Mouse (Mus musculus): ENCODE results near the gene Dtx1. TPM values are rescaled to one million over a fixed set of nuclear protein-coding genes. Genes with fewer than 3 reads are reported as not detected.

The Dtx1 gene
- polyA plus RNA-seq, 1 experiment from 2014 or later: 1.7 TPM

DNA sequence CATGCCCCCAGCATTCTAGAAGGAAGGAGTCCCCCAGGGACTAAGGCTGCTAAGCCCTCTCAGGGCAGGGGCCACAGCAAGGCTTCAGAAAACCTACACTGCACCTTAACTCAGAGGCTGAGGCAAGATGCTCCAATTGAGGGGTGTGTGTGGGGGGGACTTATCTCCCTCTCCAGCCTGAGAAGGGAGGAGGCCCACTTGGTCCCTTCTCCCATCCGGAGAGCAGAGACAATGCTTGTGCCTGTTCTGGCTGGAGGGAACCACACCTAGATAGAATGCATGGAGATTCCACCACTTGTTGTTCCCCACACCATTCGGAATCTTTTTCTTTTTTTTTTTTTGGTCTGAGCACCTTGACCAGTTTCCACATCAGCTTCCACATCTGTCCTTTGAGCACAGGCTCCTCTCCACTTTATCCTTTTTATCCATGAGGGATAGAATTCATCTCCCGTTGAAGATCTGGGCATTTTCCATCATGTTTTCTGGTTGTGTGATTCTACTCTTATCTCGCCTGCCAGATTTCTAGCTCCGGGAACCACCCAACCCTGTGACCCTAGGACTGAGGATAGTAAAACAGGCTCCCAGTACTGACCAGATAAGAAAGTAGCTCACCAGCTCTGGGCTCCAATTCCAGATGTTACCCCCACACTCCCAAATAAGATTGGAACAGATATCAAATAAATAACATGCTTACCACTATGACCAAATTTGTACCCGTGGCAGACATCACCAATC is 24.8 kb downstream of the Dtx1 start:
- Histone ChIP-seq H3K4me3 (no peak overlapping the region), H3K9me3 (replicated peaks) (no peaks in the 10 kb centered on the region), H3K27me3 (ENCODE audit: low read depth, poor library complexity, severe bottlenecking) (peaks cover 73% of the 10 kb centered on the region), H3K27ac (no peak overlapping the region), H3K4me1 (peaks cover 32% of the 10 kb centered on the region), H3K36me3 (no peaks in the 10 kb centered on the region)
- 80% methylated on average over 6 of the region's 6 CpGs for WGBS
- no peak for DNase-seq (ENCODE audit: low spot score)

DNA sequence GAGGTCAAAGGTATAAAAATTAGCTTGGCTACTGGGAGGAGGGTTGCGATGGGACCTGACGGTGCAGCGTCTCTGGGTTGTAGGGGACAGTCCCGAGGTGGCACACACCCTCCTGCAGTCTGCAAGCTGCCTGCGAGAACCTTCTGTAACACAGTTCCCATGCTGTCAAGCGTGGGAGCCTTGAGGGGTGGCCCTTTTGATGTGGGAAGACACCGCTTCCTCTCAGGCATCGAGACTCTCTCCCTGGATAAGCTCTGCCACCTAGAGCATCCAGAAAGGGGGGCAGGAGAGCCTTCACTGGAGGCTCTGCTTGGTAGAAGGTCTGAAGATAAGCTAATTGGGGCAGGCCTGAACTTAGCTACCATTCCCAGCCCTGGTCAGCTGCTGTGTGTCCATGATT is 26.0 kb downstream of the Dtx1 start:
- no peaks in the 10 kb centered on the region for H3K36me3 ChIP-seq
- H3K4me1 ChIP-seq: peaks cover 36% of the 10 kb centered on the region
- H3K9me3 ChIP-seq (replicated peaks): no peaks in the 10 kb centered on the region
- no peak for DNase-seq (ENCODE audit: low spot score)
- no peak overlapping the region for H3K27ac ChIP-seq
- peaks cover 73% of the 10 kb centered on the region for H3K27me3 ChIP-seq (ENCODE audit: low read depth, poor library complexity, severe bottlenecking)
- H3K4me3 ChIP-seq: no peak overlapping the region
- 79% methylated on average over 8 of the region's 8 CpGs for WGBS

DNA sequence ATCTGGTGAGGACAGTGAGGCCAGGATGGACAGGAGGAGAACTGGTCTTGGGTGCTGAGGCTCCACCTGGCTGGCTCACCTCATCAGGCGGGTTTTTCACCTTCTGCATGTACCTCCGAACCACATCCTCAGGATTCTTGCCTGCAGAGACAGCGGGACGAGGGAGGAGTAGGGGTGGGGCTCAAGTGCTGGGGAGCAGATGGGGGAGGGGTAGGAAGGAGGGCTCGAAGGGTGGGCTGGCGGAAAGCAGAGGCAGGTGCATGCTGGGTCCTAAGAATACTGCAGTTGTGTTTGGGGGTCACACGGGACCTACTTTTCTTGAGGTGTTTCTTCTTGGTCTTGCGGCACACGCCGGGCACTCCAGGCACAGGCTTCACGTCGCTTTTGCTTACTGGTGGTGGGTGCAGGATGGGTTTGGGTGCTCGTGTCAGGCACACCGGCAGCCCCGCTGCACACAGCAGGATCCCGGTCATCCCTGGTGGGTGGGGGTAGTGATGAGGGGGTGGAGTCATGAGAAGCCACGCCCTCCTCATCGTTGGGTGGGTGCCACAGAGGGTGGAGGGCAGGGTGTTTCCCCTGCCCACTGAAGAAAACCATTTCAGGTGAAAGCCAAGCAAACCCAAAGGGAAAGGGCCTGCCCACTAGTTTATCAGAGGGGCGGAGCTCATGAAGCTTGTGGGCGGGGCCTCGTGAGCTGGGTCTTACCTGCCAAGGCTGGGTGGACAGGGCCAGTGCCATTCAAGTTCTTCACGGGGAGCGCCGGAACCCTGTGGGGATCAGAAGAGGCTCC is 28.6 kb downstream of the Dtx1 start:
- no peaks in the 10 kb centered on the region for H3K36me3 ChIP-seq
- H3K4me1 ChIP-seq: peaks cover 37% of the 10 kb centered on the region
- no peak for DNase-seq (ENCODE audit: low spot score)
- H3K4me3 ChIP-seq: peak overlapping the region; percentile 25; the same call in 1 of the 2 replicates
- H3K27me3 ChIP-seq (ENCODE audit: low read depth, poor library complexity, severe bottlenecking): peaks cover 70% of the 10 kb centered on the region
- WGBS: 7% methylated on average over 24 of the region's 24 CpGs
- no peaks in the 10 kb centered on the region for H3K9me3 ChIP-seq (replicated peaks)
- H3K27ac ChIP-seq: no peak overlapping the region

DNA sequence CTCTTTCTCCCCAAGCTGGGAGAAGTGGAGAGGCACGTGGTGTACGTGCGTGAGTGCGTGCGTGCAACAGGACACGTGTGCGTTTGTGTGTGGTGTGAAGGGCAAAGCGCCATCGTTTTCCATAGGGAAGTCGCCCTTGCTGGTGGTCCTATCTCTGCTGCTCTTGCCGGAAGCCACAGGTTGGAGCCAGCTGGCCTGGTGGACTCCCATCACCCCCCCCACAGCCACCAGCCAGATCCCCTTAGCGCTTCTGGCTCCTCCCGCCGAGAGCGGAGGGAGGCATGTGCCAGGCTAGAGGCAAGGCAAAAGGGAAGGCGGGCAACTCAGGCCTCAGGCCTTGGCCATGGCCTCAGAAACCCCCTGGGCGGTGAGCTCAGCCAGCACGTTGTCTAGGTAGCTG is 30.8 kb downstream of the Dtx1 start:
- DNase-seq (ENCODE audit: low spot score): no peak
- Histone ChIP-seq H3K4me1 (peaks cover 32% of the 10 kb centered on the region), H3K27ac (peak overlapping the region; percentile 83), H3K27me3 (ENCODE audit: low read depth, poor library complexity, severe bottlenecking) (peaks cover 55% of the 10 kb centered on the region), H3K36me3 (no peaks in the 10 kb centered on the region), H3K4me3 (peak overlapping the region; percentile 55; the same call in 1 of the 2 replicates), H3K9me3 (replicated peaks) (no peaks in the 10 kb centered on the region)
- WGBS: 91% methylated on average over 18 of the region's 18 CpGs

DNA sequence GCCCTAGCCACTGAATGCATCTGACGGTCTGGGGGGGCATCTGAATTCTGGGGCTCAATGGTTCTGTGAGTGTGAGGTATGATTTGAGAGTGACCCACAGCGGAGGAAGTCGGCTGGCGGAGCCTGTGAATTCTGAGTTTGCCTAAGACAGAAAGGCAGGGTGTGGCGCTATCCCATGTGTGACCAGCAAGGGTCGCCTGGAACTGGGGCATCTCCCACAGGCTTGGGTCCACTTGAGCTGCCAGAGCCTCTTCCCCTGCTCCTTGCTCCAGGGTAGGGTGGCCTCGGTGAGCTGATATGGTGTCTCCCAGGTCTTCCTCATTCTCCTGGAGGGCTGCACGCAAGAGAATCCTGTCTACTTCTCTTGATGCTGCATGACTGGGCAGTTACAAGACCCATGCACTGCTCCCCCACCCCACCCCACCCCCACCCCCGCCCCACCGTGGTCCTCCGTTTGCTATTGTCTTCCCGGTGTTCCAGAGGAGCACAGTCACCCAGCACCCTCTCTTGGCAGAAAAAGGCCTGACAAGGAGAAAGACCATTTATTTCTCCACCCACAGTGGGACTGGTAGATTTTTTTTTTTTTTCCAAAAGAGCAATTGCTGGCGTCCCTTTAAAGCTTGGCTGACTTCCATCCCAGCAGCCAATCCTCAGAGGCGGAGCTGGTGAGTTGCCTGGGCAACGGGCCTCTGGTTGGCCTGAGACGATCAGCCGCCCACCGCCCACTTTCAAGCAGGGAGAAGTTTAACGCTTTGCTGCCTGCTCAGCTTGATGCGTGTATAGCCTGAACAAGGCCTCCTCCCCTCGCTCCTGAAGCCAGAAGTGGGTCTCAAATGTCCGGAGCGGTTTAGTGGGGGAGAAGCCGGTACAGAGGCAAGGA is 31.8 kb downstream of the Dtx1 start:
- Histone ChIP-seq H3K27me3 (ENCODE audit: low read depth, poor library complexity, severe bottlenecking) (peaks cover 45% of the 10 kb centered on the region), H3K27ac (peak overlapping the region; percentile 83), H3K36me3 (no peaks in the 10 kb centered on the region), H3K4me1 (peaks cover 33% of the 10 kb centered on the region), H3K9me3 (replicated peaks) (no peaks in the 10 kb centered on the region), H3K4me3 (peak overlapping the region; percentile 55)
- WGBS: 3% methylated on average over 24 of the region's 24 CpGs
- DNase-seq (ENCODE audit: low spot score): peak; percentile 92

DNA sequence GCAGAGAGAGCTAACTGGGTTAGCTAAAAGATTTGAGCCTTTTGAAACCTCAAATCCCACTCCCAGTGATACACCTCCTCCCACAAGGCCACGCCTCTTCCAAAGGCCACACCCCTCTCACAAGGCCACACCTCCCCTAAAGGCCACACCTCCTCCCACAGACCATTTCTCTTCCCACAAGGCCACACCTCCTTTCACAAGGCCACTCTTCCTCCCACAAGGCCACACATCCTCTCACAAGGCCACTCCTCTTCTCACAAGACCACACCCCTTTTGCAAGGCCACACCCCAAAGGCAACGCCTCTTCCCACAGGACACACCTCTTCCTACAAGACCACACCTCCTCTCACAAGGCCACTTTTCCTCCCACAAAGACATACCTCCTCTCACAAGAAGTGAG is 34.2 kb downstream of the Dtx1 start:
- no peaks in the 10 kb centered on the region for H3K36me3 ChIP-seq
- no peak overlapping the region for H3K4me3 ChIP-seq
- no peak overlapping the region for H3K27ac ChIP-seq
- H3K9me3 ChIP-seq (replicated peaks): no peaks in the 10 kb centered on the region
- peaks cover 21% of the 10 kb centered on the region for H3K27me3 ChIP-seq (ENCODE audit: low read depth, poor library complexity, severe bottlenecking)
- peaks cover 34% of the 10 kb centered on the region for H3K4me1 ChIP-seq
- 19% methylated on average over 2 of the region's 2 CpGs for WGBS
- no peak for DNase-seq (ENCODE audit: low spot score)

DNA sequence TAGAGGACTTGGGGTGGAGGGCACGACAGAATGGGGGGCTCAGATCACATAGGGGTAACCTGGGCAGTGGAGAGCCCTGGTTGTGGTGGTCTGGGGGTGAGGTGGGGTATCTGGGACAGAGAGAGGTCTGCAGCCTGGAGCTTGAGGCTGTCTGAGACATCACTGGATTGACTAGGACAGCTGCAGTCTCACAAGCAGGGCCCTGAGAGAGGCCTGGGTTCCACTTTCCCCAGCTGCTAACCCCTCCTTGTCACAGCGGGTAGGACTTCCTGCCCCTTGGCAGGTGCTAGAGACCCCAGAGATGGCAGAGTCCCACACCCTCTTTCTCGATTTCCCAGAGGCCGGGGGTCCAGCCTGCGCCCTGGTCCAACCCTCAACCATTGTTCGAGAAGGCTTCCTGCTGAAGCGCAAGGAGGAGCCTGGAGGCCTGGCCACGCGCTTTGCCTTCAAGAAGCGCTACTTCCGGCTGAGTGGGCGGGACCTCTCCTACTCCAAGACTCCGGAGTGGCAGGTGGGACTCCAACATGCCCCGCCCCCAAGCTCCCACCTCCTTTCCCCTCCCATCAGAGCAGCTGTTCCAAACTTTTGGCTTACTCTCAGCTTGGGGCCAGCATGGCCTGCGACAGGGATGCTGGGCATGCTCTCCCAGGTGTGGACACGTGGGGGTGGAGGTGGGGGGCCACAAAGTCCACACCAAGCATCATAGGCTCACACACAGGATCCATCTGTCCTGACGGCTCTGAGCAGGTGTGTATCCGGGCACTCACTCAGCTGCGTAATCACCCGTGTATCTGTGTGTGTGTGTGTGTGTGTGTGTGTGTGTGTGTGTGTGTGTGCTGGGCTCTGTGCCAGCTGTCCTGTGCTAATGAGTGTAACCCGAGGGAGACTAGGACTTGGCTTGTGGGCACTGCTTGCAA is 37.2 kb downstream of the Dtx1 start:
- Histone ChIP-seq H3K27ac (no peak overlapping the region), H3K27me3 (ENCODE audit: low read depth, poor library complexity, severe bottlenecking) (no peaks in the 10 kb centered on the region), H3K36me3 (no peaks in the 10 kb centered on the region), H3K4me1 (peaks cover 15% of the 10 kb centered on the region), H3K9me3 (replicated peaks) (no peaks in the 10 kb centered on the region), H3K4me3 (no peak overlapping the region)
- WGBS: 38% methylated on average over 20 of the region's 21 CpGs
- no peak for DNase-seq (ENCODE audit: low spot score)

DNA sequence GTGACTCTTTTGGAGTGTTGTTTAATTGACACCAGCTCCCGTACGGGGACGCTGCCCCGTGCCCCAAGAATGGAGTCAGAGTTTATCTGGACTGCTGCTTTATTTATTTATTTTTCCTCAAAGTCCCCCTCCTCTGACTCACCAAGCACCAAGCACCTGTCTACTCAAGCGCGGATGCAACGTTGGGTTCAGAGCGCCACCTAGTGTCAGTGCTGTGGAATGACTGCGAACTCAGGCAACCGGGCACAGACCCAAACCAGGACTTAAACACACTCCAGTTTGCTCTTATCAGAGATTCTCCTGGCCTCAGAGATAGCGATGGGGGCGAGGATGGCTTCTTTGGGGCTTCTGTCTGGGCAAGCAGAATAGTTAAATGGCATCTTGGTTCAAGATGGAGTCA is 38.1 kb downstream of the Dtx1 start:
- H3K4me3 ChIP-seq: no peak overlapping the region
- H3K36me3 ChIP-seq: no peaks in the 10 kb centered on the region
- WGBS: 8% methylated on average over 12 of the region's 12 CpGs
- no peaks in the 10 kb centered on the region for H3K9me3 ChIP-seq (replicated peaks)
- H3K4me1 ChIP-seq: peaks cover 8% of the 10 kb centered on the region
- H3K27me3 ChIP-seq (ENCODE audit: low read depth, poor library complexity, severe bottlenecking): 0 out of 2 replicates have a peak, but pooled peaks cover under 1% of the 10 kb centered on the region
- H3K27ac ChIP-seq: no peak overlapping the region
- peak; percentile 75 for DNase-seq (ENCODE audit: low spot score)

DNA sequence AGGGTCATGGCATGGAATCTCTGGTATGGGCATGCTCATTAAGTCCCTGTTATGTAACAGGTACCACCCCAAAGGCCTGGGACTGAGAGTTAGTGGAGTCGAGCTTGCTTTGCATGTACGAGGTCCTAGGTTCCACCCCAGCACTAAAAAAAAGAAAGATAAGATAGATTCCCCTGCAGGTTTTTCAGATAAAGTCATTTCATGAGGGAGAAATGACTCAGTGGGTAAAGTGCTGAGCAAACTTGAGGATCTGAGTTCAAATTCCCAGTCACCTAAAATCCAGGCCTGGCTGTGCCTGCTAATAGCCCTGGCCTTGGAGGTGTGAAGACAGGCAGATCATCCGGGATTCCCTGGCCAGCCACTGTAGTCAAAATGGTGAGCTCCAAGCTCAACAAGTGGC is 39.9 kb downstream of the Dtx1 start:
- H3K4me1 ChIP-seq: peaks cover 8% of the 10 kb centered on the region
- no peak overlapping the region for H3K27ac ChIP-seq
- no peak overlapping the region for H3K4me3 ChIP-seq
- H3K9me3 ChIP-seq (replicated peaks): no peaks in the 10 kb centered on the region
- H3K27me3 ChIP-seq (ENCODE audit: low read depth, poor library complexity, severe bottlenecking): peaks cover 17% of the 10 kb centered on the region
- DNase-seq (ENCODE audit: low spot score): no peak
- H3K36me3 ChIP-seq: no peaks in the 10 kb centered on the region
- 78% methylated on average over 3 of the region's 3 CpGs for WGBS

DNA sequence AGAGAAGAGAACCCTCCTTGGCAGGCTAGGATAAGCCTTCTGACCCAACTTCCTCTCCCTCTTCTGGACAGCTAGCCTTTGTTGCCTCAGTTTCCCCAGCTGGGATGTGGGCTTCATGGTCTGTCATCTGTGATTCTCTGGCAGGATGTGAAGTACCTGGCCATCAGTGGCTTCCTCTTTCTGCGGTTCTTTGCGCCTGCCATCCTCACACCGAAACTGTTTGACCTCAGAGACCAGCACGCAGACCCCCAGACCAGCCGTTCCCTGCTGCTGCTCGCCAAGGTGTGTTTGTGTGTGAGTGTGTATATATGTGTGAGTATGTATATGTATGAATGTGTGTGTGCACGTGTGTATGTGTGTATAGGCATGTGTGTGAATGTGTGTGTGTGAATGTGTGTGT is 41.6 kb downstream of the Dtx1 start:
- DNase-seq (ENCODE audit: low spot score): no peak

DNA sequence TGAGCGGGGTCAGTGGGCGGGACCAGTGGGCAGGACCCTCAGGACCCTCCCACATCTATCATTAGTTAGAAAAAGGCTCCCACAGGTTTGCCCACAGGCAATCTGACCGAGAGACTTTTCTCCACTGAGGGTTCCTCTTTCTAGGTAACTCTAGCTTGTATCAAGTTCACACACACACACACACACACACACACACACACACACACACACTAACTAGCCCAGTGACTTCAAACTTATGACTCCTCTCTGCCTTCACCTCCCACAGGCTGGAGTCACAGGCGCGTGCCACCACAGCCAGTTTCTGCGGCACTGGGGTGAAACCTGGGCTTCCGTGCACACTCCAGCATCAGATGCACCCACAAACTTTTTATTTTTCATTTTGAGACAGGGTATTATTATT is 43.0 kb downstream of the Dtx1 start:
- Histone ChIP-seq H3K27me3 (ENCODE audit: low read depth, poor library complexity, severe bottlenecking) (peaks cover 34% of the 10 kb centered on the region), H3K4me3 (no peak overlapping the region), H3K27ac (no peak overlapping the region), H3K4me1 (peaks cover 6% of the 10 kb centered on the region; the same call in 1 of the 2 replicates), H3K36me3 (no peaks in the 10 kb centered on the region), H3K9me3 (replicated peaks) (no peaks in the 10 kb centered on the region)
- WGBS: 74% methylated on average over 7 of the region's 7 CpGs
- no peak for DNase-seq (ENCODE audit: low spot score)

More for the DNA sequence above, 41.6 kb downstream of the Dtx1 start:
- Histone ChIP-seq H3K27me3 (ENCODE audit: low read depth, poor library complexity, severe bottlenecking) (peaks cover 34% of the 10 kb centered on the region), H3K9me3 (replicated peaks) (no peaks in the 10 kb centered on the region), H3K4me3 (no peak overlapping the region), H3K27ac (no peak overlapping the region), H3K4me1 (peaks cover 14% of the 10 kb centered on the region), H3K36me3 (no peaks in the 10 kb centered on the region)
- WGBS: 88% methylated on average over 7 of the region's 7 CpGs

DNA sequence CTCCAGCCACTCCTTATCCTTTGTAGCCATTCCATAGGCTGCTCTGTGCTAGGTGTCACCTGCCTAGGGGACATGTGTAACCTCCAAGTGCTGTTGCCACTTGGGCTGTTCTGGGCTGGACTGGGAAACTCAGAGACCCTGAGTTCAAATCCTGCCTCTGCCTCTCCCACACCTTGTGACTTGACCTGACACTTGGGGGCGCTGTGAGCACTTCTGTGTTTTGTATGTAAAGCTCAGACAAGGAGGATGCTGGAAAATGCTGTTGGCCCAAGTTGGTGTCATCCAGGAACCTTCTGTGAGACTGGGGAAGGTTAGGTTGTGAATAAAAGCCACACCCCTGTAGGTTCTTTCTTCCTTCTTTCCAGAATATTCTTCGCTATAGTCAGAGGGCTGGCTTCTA is 46.8 kb downstream of the Dtx1 start:
- no peak for DNase-seq (ENCODE audit: low spot score)
- no peak overlapping the region for H3K27ac ChIP-seq
- 60% methylated on average over 2 of the region's 2 CpGs for WGBS
- H3K4me1 ChIP-seq: peaks cover 6% of the 10 kb centered on the region; the same call in 1 of the 2 replicates
- peaks cover 47% of the 10 kb centered on the region for H3K27me3 ChIP-seq (ENCODE audit: low read depth, poor library complexity, severe bottlenecking)
- H3K4me3 ChIP-seq: no peak overlapping the region
- no peaks in the 10 kb centered on the region for H3K36me3 ChIP-seq
- no peaks in the 10 kb centered on the region for H3K9me3 ChIP-seq (replicated peaks)
